Mouse (Mus musculus) embryonic facial prominence, embryonic 15.5 days (tissue): ENCODE measurements around the gene Lsr. TPM values are rescaled to one million over a fixed set of nuclear protein-coding genes. Genes with fewer than 3 reads are reported as not detected.
"Not testable (repeated sequence)": the region's sequence is repeated elsewhere in the genome, so short reads cannot be mapped to it uniquely, and the experiment has no call there.

Experiments
- ATAC-seq: fragments of 200-750 bp; cut with Nextera tagmentation; 2 replicates; pipeline ENCODE4 v1.8.0; 2017; ENCODE audit warnings: low read depth, moderate TSS enrichment; ENCODE audit not compliant: insufficient number of reproducible peaks, low FRiP score, low TSS enrichment
- H3K27ac ChIP-seq: fragments of 300-500 bp; sonication (generic); replicated peaks from 2 replicates; pipeline ENCODE4 v1.5.1; 2015; ENCODE audit warnings: mild to moderate bottlenecking, inconsistent platforms
- H3K27me3 ChIP-seq: fragments of 300-500 bp; sonication (generic); 2 replicates; pipeline ENCODE4 v1.6.1; 2015; ENCODE audit warnings: inconsistent platforms
- H3K36me3 ChIP-seq: fragments of 300-500 bp; sonication (generic); 2 replicates; pipeline ENCODE4 v1.6.1; 2015; ENCODE audit warnings: mild to moderate bottlenecking, inconsistent platforms
- H3K4me1 ChIP-seq: fragments of 300-500 bp; sonication (generic); 2 replicates; pipeline ENCODE4 v1.6.1; 2015; ENCODE audit warnings: inconsistent platforms
- H3K4me2 ChIP-seq: fragments of 300-500 bp; sonication (generic); replicated peaks from 2 replicates; pipeline ENCODE4 v1.6.1; 2015; ENCODE audit warnings: mild to moderate bottlenecking, inconsistent platforms
- H3K4me3 ChIP-seq: fragments of 300-500 bp; sonication (generic); replicated peaks from 2 replicates; pipeline ENCODE4 v1.5.1; 2015; ENCODE audit warnings: mild to moderate bottlenecking, inconsistent platforms
- H3K9ac ChIP-seq: fragments of 300-500 bp; sonication (generic); 2 replicates; pipeline ENCODE4 v1.6.1; 2015; ENCODE audit warnings: inconsistent platforms
- H3K9me3 ChIP-seq: fragments of 300-500 bp; sonication (generic); replicated peaks from 2 replicates; pipeline ENCODE4 v1.6.1; 2016; ENCODE audit warnings: inconsistent platforms
- WGBS: fragments of 180-500 bp; shearing (Covaris S2); methylation state at CpG from one replicate; pipeline ENCODE4 v1.1.7; 2015; 5-methylcytosine and 5-hydroxymethylcytosine counted together
- polyA plus RNA-seq: library from polyadenylated mRNA; unstranded; fragments of >200 nt; fragmentation: Nextera tagmentation; extraction: Ambion mirVana; gene quantifications from 2 replicates; pipeline ENCODE4 v1.2.1, GENCODE M21; 2015

Gene Lsr
- polyA plus RNA-seq, 1 experiment from 2014 or later = 47.2 TPM

GRCm38 (mm10) chr7:30924071-30924470 is 49.2 kb downstream of the Lsr start:
- H3K9ac ChIP-seq = no peak overlapping the region
- ATAC-seq = no peak
- 60% methylated on average over 3 of the region's 3 CpGs for WGBS
- H3K4me1 ChIP-seq = no peaks in the 10 kb centered on the region
- H3K4me2 ChIP-seq = no peak overlapping the region
- no peaks in the 10 kb centered on the region for H3K9me3 ChIP-seq
- no peak overlapping the region for H3K27ac ChIP-seq
- H3K36me3 ChIP-seq = no peaks in the 10 kb centered on the region
- no peaks in the 10 kb centered on the region for H3K27me3 ChIP-seq
- H3K4me3 ChIP-seq = no peak overlapping the region

- not testable (repeated sequence) for H3K9me3 ChIP-seq, H3K4me1 ChIP-seq, H3K4me3 ChIP-seq, H3K27me3 ChIP-seq, H3K4me2 ChIP-seq, ATAC-seq, H3K27ac ChIP-seq, H3K36me3 ChIP-seq, H3K9ac ChIP-seq
- WGBS = 31% methylated on average over 3 of the region's 3 CpGs
Observed at GRCm38 (mm10) chr7:30922490-30922889, 50.8 kb downstream of the Lsr start.

GRCm38 (mm10) chr7:30920217-30920616 is 53.0 kb downstream of the Lsr start:
- Histone ChIP-seq H3K9me3 (no peaks in the 10 kb centered on the region), H3K27ac (no peak overlapping the region), H3K9ac (no peak overlapping the region), H3K4me1 (no peaks in the 10 kb centered on the region), H3K4me2 (no peak overlapping the region), H3K4me3 (no peak overlapping the region), H3K36me3 (no peaks in the 10 kb centered on the region), H3K27me3 (no peaks in the 10 kb centered on the region)
- ATAC-seq = no peak
- 59% methylated on average over 3 of the region's 3 CpGs for WGBS

GRCm38 (mm10) chr7:30917219-30917618 is 56.0 kb downstream of the Lsr start:
- H3K36me3 ChIP-seq = no peaks in the 10 kb centered on the region
- no peaks in the 10 kb centered on the region for H3K9me3 ChIP-seq
- H3K27ac ChIP-seq = no peak overlapping the region
- no peak overlapping the region for H3K4me2 ChIP-seq
- ATAC-seq = no peak
- peaks cover 5% of the 10 kb centered on the region; the same call in 1 of the 2 replicates for H3K4me1 ChIP-seq
- H3K4me3 ChIP-seq = no peak overlapping the region
- H3K9ac ChIP-seq = no peak overlapping the region
- WGBS = 44% methylated on average over 4 of the region's 4 CpGs
- no peaks in the 10 kb centered on the region for H3K27me3 ChIP-seq

GRCm38 (mm10) chr7:30916713-30917112 is 56.6 kb downstream of the Lsr start:
- H3K27ac ChIP-seq = no peak overlapping the region
- no peak overlapping the region for H3K4me2 ChIP-seq
- H3K4me3 ChIP-seq = no peak overlapping the region
- ATAC-seq = no peak
- H3K36me3 ChIP-seq = no peaks in the 10 kb centered on the region
- WGBS = 24% methylated on average over 6 of the region's 6 CpGs
- H3K27me3 ChIP-seq = no peaks in the 10 kb centered on the region
- H3K9ac ChIP-seq = no peak overlapping the region
- peaks cover 5% of the 10 kb centered on the region; the same call in 1 of the 2 replicates for H3K4me1 ChIP-seq
- no peaks in the 10 kb centered on the region for H3K9me3 ChIP-seq

- ATAC-seq = no peak
Observed at GRCm38 (mm10) chr7:30914732-30915131, 58.5 kb downstream of the Lsr start, which contains the start of gene Mag. Gene Mag (minus strand): TSS chr7:30914873.

GRCm38 (mm10) chr7:30909773-30910172 is 63.5 kb downstream of the Lsr start:
- 68% methylated on average over 6 of the region's 6 CpGs for WGBS
- Histone ChIP-seq H3K9me3 (no peaks in the 10 kb centered on the region), H3K27me3 (no peaks in the 10 kb centered on the region), H3K4me2 (no peak overlapping the region), H3K4me1 (peaks cover 17% of the 10 kb centered on the region; the same call in 1 of the 2 replicates), H3K9ac (no peak overlapping the region), H3K27ac (no peak overlapping the region), H3K36me3 (no peaks in the 10 kb centered on the region), H3K4me3 (no peak overlapping the region)
- ATAC-seq = peak; percentile 49; the same call in 1 of the 2 replicates

More at GRCm38 (mm10) chr7:30914732-30915131, 58.5 kb downstream of the Lsr start, which contains the start of gene Mag:
- no peaks in the 10 kb centered on the region for H3K36me3 ChIP-seq
- peaks cover 5% of the 10 kb centered on the region; the same call in 1 of the 2 replicates for H3K4me1 ChIP-seq
- WGBS = 63% methylated on average over 8 of the region's 8 CpGs
- no peaks in the 10 kb centered on the region for H3K27me3 ChIP-seq
- no peak within 1 kb of the TSS for H3K4me3 ChIP-seq
- H3K9me3 ChIP-seq = no peaks in the 10 kb centered on the region
- H3K27ac ChIP-seq = no peak within 1 kb of the TSS
- no peak within 1 kb of the TSS for H3K4me2 ChIP-seq
- no peak within 1 kb of the TSS for H3K9ac ChIP-seq

- Histone ChIP-seq H3K4me2 (peak overlapping the region; percentile 54), H3K36me3 (no peaks in the 10 kb centered on the region), H3K4me3 (peak overlapping the region; percentile 27), H3K27ac (no peak overlapping the region), H3K27me3 (no peaks in the 10 kb centered on the region), H3K4me1 (peaks cover 17% of the 10 kb centered on the region; the same call in 1 of the 2 replicates), H3K9ac (no peak overlapping the region), H3K9me3 (no peaks in the 10 kb centered on the region)
- 28% methylated on average over 17 of the region's 17 CpGs for WGBS
- 0 out of 2 replicates have a peak, but pooled peaks have one; percentile 3 for ATAC-seq
Observed at GRCm38 (mm10) chr7:30908992-30909431, 64.3 kb downstream of the Lsr start.

- H3K4me1 ChIP-seq = peaks cover 17% of the 10 kb centered on the region; the same call in 1 of the 2 replicates
- peak overlapping the region; percentile 54 for H3K4me2 ChIP-seq
- no peaks in the 10 kb centered on the region for H3K9me3 ChIP-seq
- no peak overlapping the region for H3K9ac ChIP-seq
- WGBS = 2% methylated on average over 23 of the region's 26 CpGs
- no peak overlapping the region for H3K27ac ChIP-seq
- peak overlapping the region; percentile 27 for H3K4me3 ChIP-seq
- no peaks in the 10 kb centered on the region for H3K36me3 ChIP-seq
- peak; percentile 58 for ATAC-seq
- no peaks in the 10 kb centered on the region for H3K27me3 ChIP-seq
Observed at GRCm38 (mm10) chr7:30908277-30908991, 64.8 kb downstream of the Lsr start.

Other genes starting within 250 kb of the Lsr start
- gene Tmem147, start 243.9 kb downstream of the Lsr start, polyA plus RNA-seq = 191 and 200 TPM in 2 replicates
- 0.48 and 1.0 TPM in 2 replicates for gene Gapdhs, start 229.8 kb downstream of the Lsr start, polyA plus RNA-seq
- 163 and 182 TPM in 2 replicates for gene Sbsn, start 222.0 kb downstream of the Lsr start, polyA plus RNA-seq
- 491 and 576 TPM in 2 replicates for gene Dmkn, start 209.7 kb downstream of the Lsr start, polyA plus RNA-seq
- gene Krtdap, start 185.6 kb downstream of the Lsr start, polyA plus RNA-seq = 1,669 and 1,901 TPM in 2 replicates
- 0.14 TPM in 1 of 2 replicates, not detected in the other for gene Ffar2, start 149.7 kb downstream of the Lsr start, polyA plus RNA-seq
- gene Ffar3, start 117.3 kb downstream of the Lsr start, polyA plus RNA-seq = not detected in 2 replicates
- not detected in 2 replicates for gene Ffar1, start 111.9 kb downstream of the Lsr start, polyA plus RNA-seq
- gene Cd22, start 93.1 kb downstream of the Lsr start, polyA plus RNA-seq = 0.11 and 0.20 TPM in 2 replicates
- 1.00 and 1.4 TPM in 2 replicates for gene Mag, start 58.6 kb downstream of the Lsr start, polyA plus RNA-seq
- 0.93 TPM in 1 of 2 replicates, not detected in the other for gene Hamp2, start 48.8 kb downstream of the Lsr start, polyA plus RNA-seq
- gene Hamp, start 29.4 kb downstream of the Lsr start, polyA plus RNA-seq = not detected in 2 replicates
- 23.3 and 25.0 TPM in 2 replicates for gene Usf2, start 16.7 kb downstream of the Lsr start, polyA plus RNA-seq
- 3.3 and 4.8 TPM in 2 replicates for gene Fam187b, start 326 bp upstream of the Lsr start, polyA plus RNA-seq
- gene Fxyd5, start 69.0 kb upstream of the Lsr start, polyA plus RNA-seq = 43.8 and 46.2 TPM in 2 replicates
- gene Fxyd7, start 78.0 kb upstream of the Lsr start, polyA plus RNA-seq = 10.6 and 12.3 TPM in 2 replicates
- 115 and 119 TPM in 2 replicates for gene Fxyd1, start 83.7 kb upstream of the Lsr start, polyA plus RNA-seq
- gene Lgi4, start 85.9 kb upstream of the Lsr start, polyA plus RNA-seq = 1.7 and 2.1 TPM in 2 replicates
- 108 and 127 TPM in 2 replicates for gene Fxyd3, start 103.2 kb upstream of the Lsr start, polyA plus RNA-seq
- 5.4 and 5.7 TPM in 2 replicates for gene Hpn, start 141.8 kb upstream of the Lsr start, polyA plus RNA-seq
- gene Scn1b, start 153.5 kb upstream of the Lsr start, polyA plus RNA-seq = 7.1 and 7.8 TPM in 2 replicates
- gene Gramd1a, start 182.4 kb upstream of the Lsr start, polyA plus RNA-seq = 72.5 and 75.2 TPM in 2 replicates